Mouse (Mus musculus) bone marrow macrophage, adult 2 months (primary cell): ENCODE results near the gene Ttc32. TPM values are rescaled to one million over a fixed set of nuclear protein-coding genes. Genes with fewer than 3 reads are reported as not detected.

Experiments used
- H3K27ac ChIP-seq: 2 replicates; pipeline ENCODE4 v1.5.1; 2012; ENCODE audit warnings: low read depth, low read length; ENCODE audit not compliant: insufficient read depth
- H3K4me1 ChIP-seq: 2 replicates; pipeline ENCODE4 v1.6.1; 2012; ENCODE audit warnings: low read length; ENCODE audit not compliant: control insufficient read depth, insufficient read depth
- H3K4me3 ChIP-seq: 2 replicates; pipeline ENCODE4 v1.5.1; 2012; ENCODE audit warnings: mild to moderate bottlenecking, low read length, moderate library complexity; ENCODE audit not compliant: insufficient read depth
- CTCF ChIP-seq: IDR thresholded peaks from 2 replicates; pipeline ENCODE4 v1.5.1; 2012; ENCODE audit warnings: low read depth, mild to moderate bottlenecking, low read length, moderate library complexity
- POLR2A ChIP-seq: IDR thresholded peaks from 2 replicates; pipeline ENCODE4 v1.6.1; 2012; ENCODE audit warnings: mild to moderate bottlenecking, low read depth, low read length, borderline replicate concordance
- polyA plus RNA-seq: library from polyadenylated mRNA; stranded (reverse); fragments of >200 nt; gene quantifications from 2 replicates; pipeline ENCODE4 v1.2.4, GENCODE M21; 2012; ENCODE audit not compliant: missing spikeins, insufficient read depth, insufficient read length

Ttc32 gene
- 18.8 and 22.7 TPM in 2 replicates for polyA plus RNA-seq

GRCm38 (mm10) chr12:9029888-9030723 lies at the start of gene Ttc32:
TSS of gene Ttc32 (plus strand) at chr12:9029997.
- TF ChIP-seq POLR2A = peak; percentile 89; the same call in 1 of the 2 replicates
- no peak for TF ChIP-seq CTCF
- Histone ChIP-seq H3K4me3 (peak within 1 kb of the TSS; percentile 72), H3K4me1 (peaks cover 12% of the 10 kb centered on the region), H3K27ac (peak within 1 kb of the TSS; percentile 93)

DNA sequence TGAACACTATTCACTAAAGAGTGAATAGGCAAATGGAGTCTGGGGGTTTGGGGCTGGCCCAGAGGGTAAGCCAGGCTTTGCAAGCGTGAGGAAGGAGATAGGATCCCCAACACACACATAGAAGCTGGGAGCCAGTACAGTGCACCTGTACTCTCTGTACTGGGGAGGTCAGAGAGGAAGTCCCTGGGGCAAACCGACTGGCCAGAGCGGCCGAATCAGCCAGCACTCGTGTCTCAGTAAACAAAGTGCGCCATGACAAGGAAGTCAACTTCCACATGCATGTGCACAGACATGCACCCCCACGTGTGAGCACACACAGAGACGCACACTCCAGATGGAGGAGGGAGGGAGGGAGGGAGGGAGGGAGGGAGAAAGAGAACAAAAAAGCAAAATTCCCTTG lies 36.6 kb upstream of the Ttc32 start:
- no peak overlapping the region for H3K4me3 ChIP-seq
- H3K4me1 ChIP-seq = peaks cover 9% of the 10 kb centered on the region
- no peak overlapping the region for H3K27ac ChIP-seq
- TF ChIP-seq CTCF = no peak
- TF ChIP-seq POLR2A = no peak

GRCm38 (mm10) chr12:8998318-8998717 lies 31.5 kb upstream of the Ttc32 start:
- no peak overlapping the region for H3K27ac ChIP-seq
- H3K4me1 ChIP-seq = peaks cover 6% of the 10 kb centered on the region
- H3K4me3 ChIP-seq = no peak overlapping the region
- TF ChIP-seq POLR2A (no peak), CTCF (no peak)

DNA sequence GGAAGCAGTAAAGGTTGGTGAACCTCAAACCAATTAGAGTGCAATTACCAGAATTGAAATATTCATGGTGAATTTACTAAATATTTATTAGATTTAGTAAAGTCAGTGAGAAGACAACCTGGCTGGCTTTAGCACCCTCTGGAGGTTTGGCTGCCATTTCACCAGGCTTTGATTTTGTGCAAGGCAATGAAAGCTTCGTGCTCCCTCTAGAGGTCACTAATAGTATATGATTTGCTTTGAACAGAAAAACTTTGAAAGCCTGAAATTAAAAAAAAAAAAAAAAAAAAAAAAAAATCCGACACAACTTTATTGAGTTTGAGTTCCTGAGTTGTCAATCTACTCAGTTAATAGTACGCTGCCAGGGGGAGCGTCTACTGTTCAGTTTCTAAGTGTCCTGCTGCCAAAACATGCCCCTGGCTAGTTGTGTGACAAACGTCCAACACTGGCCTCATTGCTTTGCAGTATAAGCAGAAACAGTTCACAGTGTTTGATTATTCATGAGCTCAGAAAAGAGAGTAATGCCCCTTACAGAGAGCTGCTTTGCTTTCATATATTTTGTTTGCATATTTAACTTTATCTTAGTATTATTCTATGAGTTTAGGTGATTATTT lies 27.7 kb upstream of the Ttc32 start:
- Histone ChIP-seq H3K4me1 (peaks cover 5% of the 10 kb centered on the region), H3K27ac (no peak overlapping the region), H3K4me3 (no peak overlapping the region)
- TF ChIP-seq CTCF (peak; percentile 58), POLR2A (no peak)

DNA sequence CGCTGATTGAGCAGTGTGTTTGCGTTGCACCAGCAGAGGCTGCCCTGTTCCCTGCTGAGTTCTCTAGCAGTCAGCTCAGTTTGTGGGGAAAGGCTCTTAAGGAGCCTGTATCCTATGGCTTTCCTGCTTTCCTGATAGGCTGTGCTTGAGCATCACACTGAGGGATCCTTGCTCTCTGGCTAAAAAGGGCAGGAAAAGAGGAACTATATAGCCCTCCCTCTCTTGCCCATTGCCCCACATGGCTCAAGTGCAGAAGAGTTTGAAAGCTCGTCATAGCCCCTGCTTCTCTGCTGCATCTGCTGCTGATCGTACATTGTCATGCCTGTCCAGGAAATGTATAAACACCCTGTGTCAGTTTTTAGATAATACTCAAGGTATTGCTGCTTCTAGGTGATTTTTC lies 22.7 kb upstream of the Ttc32 start:
- Histone ChIP-seq H3K4me3 (no peak overlapping the region), H3K27ac (no peak overlapping the region), H3K4me1 (peaks cover 8% of the 10 kb centered on the region)
- TF ChIP-seq CTCF (no peak), POLR2A (no peak)

GRCm38 (mm10) chr12:9007811-9008210 lies 22.0 kb upstream of the Ttc32 start:
- no peak overlapping the region for H3K4me3 ChIP-seq
- H3K4me1 ChIP-seq = peaks cover 8% of the 10 kb centered on the region
- no peak for TF ChIP-seq POLR2A
- no peak for TF ChIP-seq CTCF
- H3K27ac ChIP-seq = no peak overlapping the region

DNA sequence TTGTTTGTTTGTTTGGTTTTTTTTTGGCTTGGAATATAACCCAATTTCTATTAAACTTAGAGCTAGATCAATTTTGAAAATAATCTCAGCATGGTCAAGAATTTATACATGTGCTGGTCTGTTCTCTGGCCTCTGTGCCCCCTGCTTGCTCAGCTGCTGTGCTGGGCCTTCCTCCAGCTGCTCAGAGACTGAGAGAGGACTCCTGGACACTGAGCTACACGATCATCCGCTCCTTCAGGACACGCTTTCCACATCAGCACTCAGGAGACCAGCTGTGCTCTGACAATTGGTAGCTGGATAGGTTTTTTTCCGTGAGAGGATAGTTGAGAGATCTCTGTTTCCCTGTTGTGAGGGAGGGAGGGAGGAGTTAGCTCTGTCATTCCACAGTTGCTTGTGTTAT lies 19.5 kb upstream of the Ttc32 start:
- TF ChIP-seq CTCF (no peak), POLR2A (no peak)
- H3K27ac ChIP-seq = no peak overlapping the region
- H3K4me3 ChIP-seq = no peak overlapping the region
- peaks cover 8% of the 10 kb centered on the region for H3K4me1 ChIP-seq

DNA sequence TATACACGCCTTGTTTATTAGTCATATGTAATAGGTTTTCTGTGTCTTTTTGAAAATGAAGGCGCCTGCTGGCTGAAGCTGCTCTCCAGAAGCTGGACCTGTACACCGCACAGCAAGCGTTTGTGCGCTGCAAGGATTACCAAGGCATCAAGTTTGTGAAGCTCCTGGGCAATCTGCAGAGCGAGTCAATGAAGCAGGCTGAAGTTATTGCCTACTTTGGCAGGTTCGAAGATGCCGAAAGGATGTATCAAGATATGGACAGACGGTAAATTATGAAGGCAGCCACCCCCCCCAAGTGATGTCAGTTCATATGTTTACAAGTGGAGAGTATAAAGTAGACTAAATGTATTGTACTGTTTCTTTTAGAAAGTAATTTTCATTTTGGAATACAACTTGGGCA lies 13.4 kb upstream of the Ttc32 start:
- no peak overlapping the region for H3K4me3 ChIP-seq
- no peak for TF ChIP-seq POLR2A
- TF ChIP-seq CTCF = no peak
- H3K27ac ChIP-seq = no peak overlapping the region
- H3K4me1 ChIP-seq = no peaks in the 10 kb centered on the region

DNA sequence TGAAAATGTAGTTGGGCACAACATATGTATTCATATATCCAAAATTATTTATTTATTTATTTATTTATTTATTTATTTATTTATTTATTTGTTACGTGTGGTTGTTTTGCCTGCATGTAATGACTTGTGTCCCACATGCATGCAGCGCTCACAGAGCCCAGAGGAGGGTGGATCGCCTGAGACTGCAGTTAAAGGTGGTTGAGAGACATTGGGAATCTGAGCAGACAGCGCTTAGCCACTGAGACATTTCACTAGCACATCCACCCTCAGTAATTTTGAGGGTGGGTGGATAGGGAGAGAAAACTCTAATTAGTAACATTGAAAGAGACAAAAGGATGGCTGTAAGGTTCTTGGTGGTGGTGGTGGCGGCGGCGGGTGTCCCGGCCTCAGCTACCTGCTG lies 9.4 kb upstream of the Ttc32 start:
- no peak overlapping the region for H3K27ac ChIP-seq
- no peak for TF ChIP-seq CTCF
- TF ChIP-seq POLR2A = no peak
- no peaks in the 10 kb centered on the region for H3K4me1 ChIP-seq
- H3K4me3 ChIP-seq = no peak overlapping the region

DNA sequence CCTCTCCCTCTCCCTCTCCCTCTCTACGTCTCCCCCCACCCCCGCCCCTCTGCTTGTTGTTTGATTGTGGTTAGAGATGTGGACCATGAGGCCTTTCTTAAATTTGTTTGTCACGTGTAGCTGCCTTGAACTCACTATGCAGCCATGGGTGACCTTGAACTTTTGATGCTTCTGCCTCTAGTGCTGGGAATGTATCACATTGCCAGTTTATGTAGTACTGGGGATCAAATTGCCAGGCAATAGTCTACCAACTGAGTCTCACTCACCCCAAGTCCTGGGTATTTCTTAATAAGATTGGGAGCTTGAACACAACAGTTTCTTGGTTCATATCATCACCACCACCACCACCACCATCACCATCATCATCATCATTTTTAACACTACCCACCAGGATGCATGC lies 8.8 kb upstream of the Ttc32 start:
- TF ChIP-seq POLR2A (no peak), CTCF (no peak)
- Histone ChIP-seq H3K27ac (no peak overlapping the region), H3K4me3 (no peak overlapping the region), H3K4me1 (no peaks in the 10 kb centered on the region)
